Mouse (Mus musculus): Measurements from ENCODE around the gene Cdk14.
A peak's percentile ranks its signal among the peaks of the same experiment; 100 is the strongest.

GRCm38 (mm10) chr5:5297222-5297621 lies 122.9 kb downstream of the Cdk14 start:
- TF ChIP-seq CTCF (IDR thresholded peaks at IDR 0.05) (peak; percentile 7; the same call in 1 of the 2 replicates), EP300 (IDR thresholded peaks at IDR 0.05) (peak; percentile 74)
